Mouse (Mus musculus) T-cell, adult 2 months (primary cell): Measurements from ENCODE around the gene Tgm2.

Source experiments
- DNase-seq: peaks from one replicate; pipeline ENCODE4 v3.0.0; 2022; ENCODE audit warnings: low spot score

The Tgm2 gene

DNA sequence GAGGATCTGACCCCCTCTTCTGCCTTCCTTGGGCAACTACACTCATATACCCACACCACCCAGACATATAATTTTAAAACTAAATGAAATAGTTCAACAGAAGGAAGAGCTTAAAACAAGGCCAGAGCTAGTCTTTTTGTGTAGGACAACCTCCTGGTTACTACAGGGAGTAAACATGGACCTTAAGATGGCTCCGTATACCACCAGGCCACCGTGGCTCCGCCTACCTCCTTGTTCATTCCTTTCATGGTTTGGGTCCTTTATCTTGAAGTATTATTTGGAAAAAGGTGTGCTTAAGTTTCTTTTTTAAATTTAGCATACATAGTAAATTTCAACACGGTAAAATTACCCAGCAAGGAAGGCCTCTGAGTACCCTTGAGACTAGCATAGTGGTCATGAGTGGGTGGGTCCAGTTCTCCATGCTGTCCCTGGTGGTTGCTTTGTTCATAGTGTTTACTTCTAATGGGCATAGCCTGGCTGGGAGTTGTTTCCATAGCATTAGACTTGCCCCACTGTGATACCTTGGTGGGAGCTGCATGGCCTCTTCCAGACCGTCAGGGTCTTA is 78.9 kb downstream of the Tgm2 start:
- no peak for DNase-seq

- no peak for DNase-seq
Observed at GRCm38 (mm10) chr2:158066456-158066855, 79.8 kb downstream of the Tgm2 start.
